Mouse (Mus musculus): Measurements from ENCODE around the gene Mast4.

DNA sequence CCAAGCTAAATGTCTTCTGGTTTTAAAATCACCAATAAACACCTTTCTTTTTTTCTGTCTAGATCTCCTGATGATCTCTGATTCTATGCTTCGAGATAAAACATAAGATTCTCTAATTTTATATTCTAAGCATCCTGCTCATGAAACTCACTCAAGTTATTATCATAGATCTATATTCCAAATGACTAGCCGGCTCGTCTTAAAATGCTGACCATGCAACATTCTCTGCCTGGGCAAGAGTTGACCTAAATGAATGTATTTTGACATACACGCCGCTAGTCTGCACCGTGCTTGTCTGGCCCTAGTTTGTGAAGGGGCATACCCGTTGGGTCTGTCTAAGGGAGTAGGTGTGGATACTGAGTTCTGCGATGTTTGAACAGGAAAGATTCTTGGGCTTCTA lies 579.2 kb downstream of the Mast4 start:
- TF ChIP-seq CTCF (IDR thresholded peaks at IDR 0.05; ENCODE audit: extremely low read depth, insufficient read depth, insufficient read length, insufficient replicate concordance) (no peak), POLR2A (IDR thresholded peaks at IDR 0.05; ENCODE audit: low read depth, low read length) (no peak)

All from spleen, adult 2 months (tissue).